11 mouse cellular contexts compared by ENCODE assay signal in the genomic region with DNA sequence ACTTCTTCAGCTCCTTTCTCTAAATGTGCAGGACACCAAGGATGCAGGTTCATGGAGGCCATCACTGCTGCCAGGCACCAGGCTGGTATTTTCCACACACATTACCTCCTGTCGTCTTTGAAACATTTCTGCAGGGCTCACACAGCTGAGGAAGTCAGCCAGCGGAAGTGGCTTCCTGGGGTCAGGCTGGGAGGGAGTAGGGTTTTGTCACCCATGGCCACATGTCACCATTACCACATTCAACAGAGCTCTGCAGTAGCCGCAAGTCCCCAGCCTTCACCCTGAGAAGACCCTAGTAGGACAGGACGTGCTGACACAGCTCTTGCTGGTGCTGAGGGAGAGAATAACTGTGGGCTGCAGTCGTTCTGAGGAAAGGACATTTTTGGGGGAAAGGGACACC. TPM values are rescaled to one million over a fixed set of nuclear protein-coding genes. Genes with fewer than 3 reads are reported as not detected.
A peak's percentile ranks its signal among the peaks of the same experiment; 100 is the strongest.
DNase-seq lines count a peak whose midpoint lies in the region; ATAC-seq and TF ChIP-seq lines count a peak whose summit lies in the region.
"Had no signal": no experiment of that assay in that cellular context is flagged by ENCODE, and none has a peak within 500 bp of the region (broad histone marks: within the 10 kb centered on the region; RNA-seq: fewer than 3 reads in every experiment).

No protein-coding gene starts in this region.

- H3K4me2 ChIP-seq in liver, embryonic 13.5 days: no peak overlapping the region
- H3K4me2 ChIP-seq: heart, embryonic 13.5 days had no signal

- TF ChIP-seq CTCF in kidney, adult 2 months (conservative IDR thresholded peaks at IDR 0.05; ENCODE audit: insufficient read depth, insufficient read length, low read depth, low read length): no peak
- TF ChIP-seq CTCF in cerebellum, adult 2 months (IDR thresholded peaks at IDR 0.05; ENCODE audit: borderline replicate concordance, insufficient read depth, low read depth, low read length): no peak

- H3K9me3 ChIP-seq in liver, embryonic 13.5 days (replicated peaks): no peaks in the 10 kb centered on the region
- H3K9me3 ChIP-seq: heart, embryonic 13.5 days had no signal

- WGBS in kidney, adult 2 months: 66% methylated on average over 5 of the region's 5 CpGs
- 36% methylated on average over 5 of the region's 5 CpGs for WGBS in liver, embryonic 13.5 days (ENCODE audit: insufficient replicate concordance)
- 74% methylated on average over 5 of the region's 5 CpGs for WGBS in cerebellum, adult 2 months

- H3K4me3 ChIP-seq in kidney, adult 2 months (ENCODE audit: insufficient read depth, low read depth, low read length): no peak overlapping the region
- H3K4me3 ChIP-seq in liver, embryonic 13.5 days (replicated peaks): no peak overlapping the region
- H3K4me3 ChIP-seq in cerebellum, adult 2 months (replicated peaks; ENCODE audit: insufficient read depth, low read depth, low read length): no peak overlapping the region
- H3K4me3 ChIP-seq: heart, embryonic 13.5 days had no signal

- H3K27me3 ChIP-seq in kidney, adult 2 months (replicated peaks; ENCODE audit: control insufficient read depth, insufficient read depth, low read length): no peaks in the 10 kb centered on the region
- peaks cover 4% of the 10 kb centered on the region; the same call in 1 of the 2 replicates for H3K27me3 ChIP-seq in liver, embryonic 13.5 days
- no peaks in the 10 kb centered on the region for H3K27me3 ChIP-seq in splenic B cell, adult 2 months (ENCODE audit: control insufficient read depth, insufficient read depth, low read length, poor library complexity, severe bottlenecking)
- no peaks in the 10 kb centered on the region for H3K27me3 ChIP-seq in cerebellum, adult 2 months (ENCODE audit: control insufficient read depth, insufficient read depth, low read length)

- H3K36me3 ChIP-seq in kidney, adult 2 months (ENCODE audit: control insufficient read depth, insufficient read depth, low read length): no peaks in the 10 kb centered on the region; the same call in 1 of the 2 replicates
- peaks cover 25% of the 10 kb centered on the region for H3K36me3 ChIP-seq in liver, embryonic 13.5 days
- peaks cover 7% of the 10 kb centered on the region for H3K36me3 ChIP-seq in splenic B cell, adult 2 months (ENCODE audit: control insufficient read depth, insufficient read depth, low read length, poor library complexity, severe bottlenecking)

- H3K27ac ChIP-seq in kidney, adult 2 months (ENCODE audit: insufficient read depth, low read depth, low read length): no peak overlapping the region
- 0 out of 2 replicates have a peak overlapping the region, but pooled peaks have one; percentile 50 for H3K27ac ChIP-seq in liver, embryonic 13.5 days
- H3K27ac ChIP-seq in cerebellum, adult 2 months (ENCODE audit: insufficient read depth, low read length): no peak overlapping the region
- H3K27ac ChIP-seq: heart, embryonic 13.5 days had no signal

- TF ChIP-seq POLR2A in kidney, adult 2 months (IDR thresholded peaks at IDR 0.05; ENCODE audit: low read depth, low read length): no peak
- TF ChIP-seq POLR2A in cerebellum, adult 2 months (IDR thresholded peaks at IDR 0.05; ENCODE audit: borderline replicate concordance, insufficient read depth, low read length): no peak

- DNase-seq in kidney, adult 2 months: peak; percentile 60
- no peak for DNase-seq in kidney, adult 18-20 months
- peak; percentile 51 for DNase-seq in adrenal gland, adult 8-10 months
- DNase-seq in liver, embryonic 13.5 days: no peak
- peak; percentile 57 for DNase-seq in splenic B cell, adult 2 months (ENCODE audit: low read depth, low spot score)
- no peak for DNase-seq in urinary bladder, postnatal 14 days (ENCODE audit: low spot score)
- no peak for DNase-seq in frontal cortex, postnatal 36 days (ENCODE audit: low spot score in 2 of 2)
- DNase-seq in cerebellum, adult 2 months: no peak
- DNase-seq: cerebellum, adult 8-10 months had no signal

- ATAC-seq in liver, embryonic 13.5 days (ENCODE audit: low read depth): no peak

- peaks cover 7% of the 10 kb centered on the region; the same call in 1 of the 2 replicates for H3K4me1 ChIP-seq in kidney, adult 2 months (ENCODE audit: control insufficient read depth, insufficient read depth, low read length)
- peaks cover 34% of the 10 kb centered on the region for H3K4me1 ChIP-seq in liver, embryonic 13.5 days (replicated peaks)
- peaks cover 8% of the 10 kb centered on the region; the same call in 1 of the 2 replicates for H3K4me1 ChIP-seq in cerebellum, adult 2 months (ENCODE audit: control insufficient read depth, insufficient read depth, low read length)

- H3K9ac ChIP-seq in liver, embryonic 13.5 days: no peak overlapping the region
- H3K9ac ChIP-seq: heart, embryonic 13.5 days had no signal

RNA-seq across cellular contexts. Expression of a gene that starts 4.0 kb away (rescaled TPM):
- 10.2 and 13.3 TPM in 2 replicates for polyA plus RNA-seq in kidney, adult 2 months (2012; rRNA removed)
- total RNA-seq in adrenal gland, adult 8-10 months (2022): 10 to 100 TPM; 10.8 to 15.7 (median 13.1) TPM
- polyA plus RNA-seq in liver, embryonic 13.5 days (2015; fragmentation: Nextera tagmentation; extraction: Ambion mirVana): 2.3 and 2.9 TPM in 2 replicates
- 5.1 and 5.6 TPM in 2 replicates for polyA plus RNA-seq in cerebellum, adult 2 months (2012; rRNA removed)

RNA-seq across cellular contexts. Expression of a gene that starts 11.4 kb away (rescaled TPM):
- polyA plus RNA-seq in kidney, adult 2 months (2012; rRNA removed): 9.0 and 10.4 TPM in 2 replicates
- not detected for total RNA-seq in adrenal gland, adult 8-10 months (2022)
- 0.06 and 0.09 TPM in 2 replicates for polyA plus RNA-seq in liver, embryonic 13.5 days (2015; fragmentation: Nextera tagmentation; extraction: Ambion mirVana)
- 0.05 TPM in 1 of 2 replicates, not detected in the other for polyA plus RNA-seq in cerebellum, adult 2 months (2012; rRNA removed)
- total RNA-seq: layer of hippocampus, adult 8-10 months had no signal

RNA-seq across cellular contexts. Expression of a gene that starts 29.8 kb away (rescaled TPM):
- polyA plus RNA-seq in kidney, adult 2 months (2012; rRNA removed): 55.1 and 62.3 TPM in 2 replicates
- total RNA-seq in adrenal gland, adult 8-10 months (2022): 100 to 1,000 TPM; 123 to 156 (median 130) TPM
- polyA plus RNA-seq in liver, embryonic 13.5 days (2015; fragmentation: Nextera tagmentation; extraction: Ambion mirVana): 164 and 176 TPM in 2 replicates
- 79.1 and 83.5 TPM in 2 replicates for polyA plus RNA-seq in cerebellum, adult 2 months (2012; rRNA removed)

RNA-seq across cellular contexts. Expression of a gene that starts 38.2 kb away (rescaled TPM):
- 60.3 and 67.4 TPM in 2 replicates for polyA plus RNA-seq in kidney, adult 2 months (2012; rRNA removed)
- total RNA-seq in adrenal gland, adult 8-10 months (2022): 10 to 100 TPM; 71.6 to 90.4 (median 76.6) TPM
- polyA plus RNA-seq in liver, embryonic 13.5 days (2015; fragmentation: Nextera tagmentation; extraction: Ambion mirVana): 21.7 and 23.8 TPM in 2 replicates
- polyA plus RNA-seq in cerebellum, adult 2 months (2012; rRNA removed): 139 and 143 TPM in 2 replicates

Comparison
In these comparisons a context has a peak if more than half of its experiments do, and no peak if none do; other contexts are left out.
1. DNase-seq: peak in kidney, adult 2 months (single experiment), adrenal gland, adult 8-10 months (single experiment) and splenic B cell, adult 2 months (single experiment); none in kidney, adult 18-20 months (single experiment), liver, embryonic 13.5 days (single experiment), urinary bladder, postnatal 14 days (single experiment), frontal cortex, postnatal 36 days (0 of 2) and cerebellum, adult 2 months (0 of 2).